Mouse (Mus musculus) hindbrain, embryonic 16.5 days (tissue): ENCODE measurements around the gene Gm10320. TPM values are rescaled to one million over a fixed set of nuclear protein-coding genes. Genes with fewer than 3 reads are reported as not detected.

Source experiments
- ATAC-seq: fragments of 200-750 bp; cut with Nextera tagmentation; 2 replicates; pipeline ENCODE4 v1.8.0; 2017; ENCODE audit warnings: moderate TSS enrichment, moderate library complexity
- H3K27ac ChIP-seq: fragments of 300-500 bp; sonication (generic); 2 replicates; pipeline ENCODE4 v1.5.1; 2014; ENCODE audit warnings: low read depth, mild to moderate bottlenecking, control low read depth, low read length, moderate library complexity
- H3K27me3 ChIP-seq: fragments of 300-500 bp; sonication (generic); replicated peaks from 2 replicates; pipeline ENCODE4 v1.6.1; 2014; ENCODE audit warnings: low read length; ENCODE audit not compliant: control insufficient read depth, insufficient read depth
- H3K36me3 ChIP-seq: fragments of 300-500 bp; sonication (generic); 2 replicates; pipeline ENCODE4 v1.6.1; 2014; ENCODE audit warnings: mild to moderate bottlenecking, low read length, moderate library complexity, mixed read lengths; ENCODE audit not compliant: control insufficient read depth, insufficient read depth
- H3K4me1 ChIP-seq: fragments of 300-500 bp; sonication (generic); 2 replicates; pipeline ENCODE4 v1.6.1; 2014; ENCODE audit warnings: low read depth, low read length; ENCODE audit not compliant: control insufficient read depth, insufficient read depth
- H3K4me2 ChIP-seq: fragments of 300-500 bp; sonication (generic); 2 replicates; pipeline ENCODE4 v1.6.1; 2014; ENCODE audit warnings: mild to moderate bottlenecking, low read length, control low read depth, moderate library complexity
- H3K4me3 ChIP-seq: fragments of 300-500 bp; sonication (generic); 2 replicates; pipeline ENCODE4 v1.5.1; 2014; ENCODE audit warnings: mild to moderate bottlenecking, low read length, control low read depth, moderate library complexity
- H3K9ac ChIP-seq: fragments of 300-500 bp; sonication (generic); 2 replicates; pipeline ENCODE4 v1.6.1; 2014; ENCODE audit warnings: low read depth, mild to moderate bottlenecking, control low read depth, low read length, moderate library complexity
- H3K9me3 ChIP-seq: fragments of 300-500 bp; sonication (generic); 2 replicates; pipeline ENCODE4 v1.6.1; 2014; ENCODE audit warnings: mild to moderate bottlenecking, low read length, moderate library complexity; ENCODE audit not compliant: control insufficient read depth
- WGBS: fragments of 180-500 bp; shearing (Covaris S2); extraction: QIAGEN DNeasy Blood & Tissue Kit; methylation state at CpG from one replicate; pipeline ENCODE4 v1.1.7; 2014; 5-methylcytosine and 5-hydroxymethylcytosine counted together
- polyA plus RNA-seq: library from polyadenylated mRNA; unstranded; fragments of >200 nt; fragmentation: Nextera tagmentation; extraction: Ambion mirVana; gene quantifications from 2 replicates; pipeline ENCODE4 v1.2.1, GENCODE M21; 2015

Gene Gm10320
- polyA plus RNA-seq, 1 experiment from 2014 or later: 1.3 TPM

GRCm38 (mm10) chr13:98476839-98477495 is 14.8 kb downstream of the Gm10320 start:
- no peaks in the 10 kb centered on the region for H3K36me3 ChIP-seq
- no peak overlapping the region for H3K4me2 ChIP-seq
- no peak overlapping the region for H3K4me3 ChIP-seq
- H3K27me3 ChIP-seq: no peaks in the 10 kb centered on the region
- peaks cover 3% of the 10 kb centered on the region; the same call in 1 of the 2 replicates for H3K4me1 ChIP-seq
- no peak overlapping the region for H3K27ac ChIP-seq
- H3K9me3 ChIP-seq: no peaks in the 10 kb centered on the region
- H3K9ac ChIP-seq: no peak overlapping the region
- ATAC-seq: no peak
- WGBS: 68% methylated on average over 4 of the region's 4 CpGs

- WGBS: 38% methylated on average over 14 of the region's 14 CpGs
- Histone ChIP-seq H3K4me1 (peaks cover 3% of the 10 kb centered on the region; the same call in 1 of the 2 replicates), H3K27ac (no peak overlapping the region), H3K36me3 (no peaks in the 10 kb centered on the region), H3K9ac (no peak overlapping the region), H3K27me3 (no peaks in the 10 kb centered on the region), H3K4me2 (0 out of 2 replicates have a peak overlapping the region, but pooled peaks have one; percentile 10), H3K9me3 (no peaks in the 10 kb centered on the region), H3K4me3 (no peak overlapping the region)
- ATAC-seq: peak; percentile 37; the same call in 1 of the 2 replicates
Observed at GRCm38 (mm10) chr13:98476175-98476838, 15.5 kb downstream of the Gm10320 start.

- no peak for ATAC-seq
- whole genome bisulfite sequencing: 60% methylated on average over 8 of the region's 8 CpGs
- H3K27me3 ChIP-seq: no peaks in the 10 kb centered on the region
Observed at GRCm38 (mm10) chr13:98475681-98476080, 16.1 kb downstream of the Gm10320 start.

DNA sequence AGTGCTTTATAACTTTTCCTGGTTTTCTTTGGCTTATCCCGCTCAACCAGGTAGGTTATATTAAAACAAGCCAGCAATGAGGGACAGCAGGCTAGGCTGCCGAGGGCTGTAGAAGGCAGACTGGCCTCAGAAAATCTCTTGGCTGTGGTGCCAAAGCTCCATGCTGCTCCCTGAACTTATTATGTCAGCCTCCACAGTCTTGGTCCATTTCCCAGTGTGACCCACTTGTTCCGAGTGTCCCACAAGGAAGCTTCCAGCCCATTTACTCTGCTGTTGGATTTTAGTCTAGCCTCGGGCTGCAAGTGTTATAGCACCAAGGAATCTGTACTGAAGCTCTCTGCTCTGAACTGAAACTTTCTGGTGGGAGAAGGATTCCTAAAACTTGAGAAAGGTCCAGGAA is 18.8 kb downstream of the Gm10320 start:
- no peak overlapping the region for H3K4me3 ChIP-seq
- no peaks in the 10 kb centered on the region for H3K36me3 ChIP-seq
- H3K4me1 ChIP-seq: peaks cover 3% of the 10 kb centered on the region; the same call in 1 of the 2 replicates
- 76% methylated on average over 4 of the region's 4 CpGs for WGBS
- H3K27ac ChIP-seq: no peak overlapping the region
- no peak overlapping the region for H3K4me2 ChIP-seq
- H3K9me3 ChIP-seq: no peaks in the 10 kb centered on the region
- H3K9ac ChIP-seq: no peak overlapping the region
- H3K27me3 ChIP-seq: no peaks in the 10 kb centered on the region
- no peak for ATAC-seq

More at GRCm38 (mm10) chr13:98475681-98476080, 16.1 kb downstream of the Gm10320 start:
- Histone ChIP-seq H3K4me3 (no peak overlapping the region), H3K9me3 (no peaks in the 10 kb centered on the region), H3K4me1 (peaks cover 3% of the 10 kb centered on the region; the same call in 1 of the 2 replicates), H3K27ac (no peak overlapping the region), H3K4me2 (no peak overlapping the region), H3K36me3 (no peaks in the 10 kb centered on the region), H3K9ac (no peak overlapping the region)

GRCm38 (mm10) chr13:98471756-98472155 is 20.0 kb downstream of the Gm10320 start:
- Histone ChIP-seq H3K4me1 (peaks cover under 1% of the 10 kb centered on the region; the same call in 1 of the 2 replicates), H3K4me3 (no peak overlapping the region), H3K4me2 (no peak overlapping the region), H3K9me3 (no peaks in the 10 kb centered on the region), H3K27me3 (no peaks in the 10 kb centered on the region), H3K9ac (no peak overlapping the region), H3K36me3 (no peaks in the 10 kb centered on the region), H3K27ac (no peak overlapping the region)
- no peak for ATAC-seq
- 80% methylated on average over 6 of the region's 6 CpGs for WGBS

GRCm38 (mm10) chr13:98470321-98470720 is 21.5 kb downstream of the Gm10320 start:
- Histone ChIP-seq H3K4me3 (no peak overlapping the region), H3K4me2 (no peak overlapping the region), H3K9ac (no peak overlapping the region), H3K27me3 (no peaks in the 10 kb centered on the region), H3K36me3 (no peaks in the 10 kb centered on the region), H3K9me3 (no peaks in the 10 kb centered on the region), H3K27ac (no peak overlapping the region), H3K4me1 (no peaks in the 10 kb centered on the region)
- WGBS: 68% methylated on average over 12 of the region's 12 CpGs
- ATAC-seq: no peak

- H3K36me3 ChIP-seq: no peaks in the 10 kb centered on the region
- H3K27ac ChIP-seq: no peak overlapping the region
- no peak overlapping the region for H3K9ac ChIP-seq
- H3K4me1 ChIP-seq: no peaks in the 10 kb centered on the region
- H3K4me2 ChIP-seq: no peak overlapping the region
- H3K9me3 ChIP-seq: no peaks in the 10 kb centered on the region
- no peak for ATAC-seq
- no peak overlapping the region for H3K4me3 ChIP-seq
- H3K27me3 ChIP-seq: no peaks in the 10 kb centered on the region
- 78% methylated on average over 4 of the region's 4 CpGs for WGBS
Observed at GRCm38 (mm10) chr13:98469916-98470315, 21.9 kb downstream of the Gm10320 start.

GRCm38 (mm10) chr13:98461467-98461866 is 30.3 kb downstream of the Gm10320 start:
- Histone ChIP-seq H3K4me1 (no peaks in the 10 kb centered on the region), H3K36me3 (no peaks in the 10 kb centered on the region), H3K27me3 (no peaks in the 10 kb centered on the region), H3K9me3 (no peaks in the 10 kb centered on the region; the same call in 1 of the 2 replicates), H3K4me2 (no peak overlapping the region), H3K27ac (no peak overlapping the region), H3K9ac (no peak overlapping the region), H3K4me3 (no peak overlapping the region)
- no peak for ATAC-seq
- 80% methylated on average over 4 of the region's 4 CpGs for WGBS

DNA sequence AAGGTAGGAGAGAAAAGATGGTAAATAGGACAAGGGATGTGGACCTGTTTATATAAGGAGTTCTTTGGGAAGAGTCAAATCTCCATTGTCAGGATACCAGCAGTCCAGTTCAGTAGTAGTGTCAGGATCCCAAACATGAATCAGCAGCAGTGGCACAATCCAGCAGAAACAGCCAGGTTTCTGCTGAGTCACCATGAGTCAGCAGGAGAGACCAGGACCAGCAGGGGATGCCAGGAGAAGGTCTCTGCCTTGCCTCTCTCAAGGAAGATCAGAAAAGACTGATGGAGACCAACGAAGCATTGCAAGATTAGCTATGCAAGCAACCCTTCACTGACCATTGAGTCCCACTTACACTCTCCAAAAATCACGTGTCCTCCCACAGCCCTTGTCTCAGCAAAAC is 35.4 kb downstream of the Gm10320 start:
- Histone ChIP-seq H3K36me3 (no peaks in the 10 kb centered on the region), H3K9me3 (peaks cover 6% of the 10 kb centered on the region; the same call in 1 of the 2 replicates)
- WGBS: 63% methylated on average over 2 of the region's 2 CpGs

More for the DNA sequence above, 35.4 kb downstream of the Gm10320 start:
- Histone ChIP-seq H3K9ac (no peak overlapping the region), H3K4me3 (no peak overlapping the region), H3K27me3 (no peaks in the 10 kb centered on the region), H3K27ac (no peak overlapping the region), H3K4me2 (no peak overlapping the region), H3K4me1 (no peaks in the 10 kb centered on the region)
- ATAC-seq: no peak
